Mouse (Mus musculus) E14TG2a.4 (cell line): ENCODE measurements around the gene Gm28035.

Experiments used
- CTCF ChIP-seq: conservative IDR thresholded peaks from 2 replicates; pipeline ENCODE4 v1.5.1; 2014; ENCODE audit warnings: low read length
- POU5F1 ChIP-seq: IDR thresholded peaks from 2 replicates; pipeline ENCODE4 v1.6.1; 2014; ENCODE audit warnings: low read length, borderline replicate concordance

DNA sequence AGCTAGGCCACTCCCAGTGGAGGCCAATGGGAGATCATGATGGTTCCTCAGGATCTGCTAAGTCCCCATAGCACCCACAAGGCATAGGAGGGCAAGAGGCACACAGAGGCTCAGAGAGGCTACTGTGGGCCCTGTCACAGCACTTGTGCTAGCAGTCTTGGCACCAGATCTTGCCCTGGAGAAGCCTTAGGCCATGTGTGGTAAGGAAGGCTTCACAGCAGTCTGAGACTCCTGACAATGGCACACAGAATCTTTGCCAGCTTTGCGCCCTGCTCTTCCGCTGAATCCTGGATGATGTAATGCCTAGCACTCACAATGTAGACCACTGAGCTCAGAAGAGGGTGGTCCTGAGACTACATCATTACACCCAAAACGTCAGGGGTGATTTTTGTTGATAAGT, 45.7 kb upstream of the Gm28035 start:
- no peak for TF ChIP-seq CTCF
- TF ChIP-seq POU5F1, result no peak
